Mouse (Mus musculus) E14TG2a.4 (cell line): Measurements from ENCODE around the gene Pdilt.

ENCODE experiments used
- H3K27me3 ChIP-seq: 2 replicates; pipeline ENCODE4 v1.6.1; 2014; ENCODE audit warnings: low read length, control low read depth; ENCODE audit not compliant: insufficient read depth
- H3K36me3 ChIP-seq: 2 replicates; pipeline ENCODE4 v1.6.1; 2014; ENCODE audit warnings: low read length, control low read depth; ENCODE audit not compliant: insufficient read depth
- H3K4me1 ChIP-seq: replicated peaks from 2 replicates; pipeline ENCODE4 v1.6.1; 2014; ENCODE audit warnings: low read depth, low read length, control low read depth
- H3K4me3 ChIP-seq: replicated peaks from 2 replicates; pipeline ENCODE4 v1.5.1; 2014; ENCODE audit warnings: mild to moderate bottlenecking, low read length
- H3K9me3 ChIP-seq: 2 replicates; pipeline ENCODE4 v1.6.1; 2014; ENCODE audit warnings: low read length, control low read depth
- CTCF ChIP-seq: conservative IDR thresholded peaks from 2 replicates; pipeline ENCODE4 v1.5.1; 2014; ENCODE audit warnings: low read length
- NANOG ChIP-seq: IDR thresholded peaks from 2 replicates; pipeline ENCODE4 v1.6.1; 2014; ENCODE audit warnings: borderline replicate concordance, low read length, mixed read lengths
- POU5F1 ChIP-seq: IDR thresholded peaks from 2 replicates; pipeline ENCODE4 v1.6.1; 2014; ENCODE audit warnings: low read length, borderline replicate concordance

Gene Pdilt

DNA sequence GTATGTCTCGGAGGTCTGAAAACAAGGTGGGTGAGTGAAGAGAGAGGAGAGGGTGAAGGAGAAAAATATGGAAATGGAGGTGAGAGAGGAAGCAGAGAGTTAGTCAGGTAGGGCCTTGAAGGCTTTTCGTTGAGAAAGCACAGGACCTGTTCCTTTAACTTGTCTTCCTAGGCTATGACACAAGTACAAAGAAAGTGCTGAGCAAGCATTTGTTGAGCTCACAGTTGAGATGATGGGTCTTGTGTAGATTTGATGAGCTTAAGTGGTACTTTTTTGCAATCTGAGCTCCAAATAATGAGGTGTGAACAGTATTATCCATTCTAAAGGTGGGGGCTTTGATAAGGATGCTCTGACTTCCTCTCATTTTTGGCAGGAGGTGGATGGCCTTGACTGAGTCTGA lies 11.1 kb upstream of the Pdilt start:
- no peaks in the 10 kb centered on the region for H3K27me3 ChIP-seq
- H3K4me1 ChIP-seq = no peaks in the 10 kb centered on the region
- TF ChIP-seq CTCF = no peak
- no peak for TF ChIP-seq NANOG
- TF ChIP-seq POU5F1 = no peak
- no peak overlapping the region for H3K4me3 ChIP-seq
- H3K36me3 ChIP-seq = no peaks in the 10 kb centered on the region
- no peaks in the 10 kb centered on the region for H3K9me3 ChIP-seq

DNA sequence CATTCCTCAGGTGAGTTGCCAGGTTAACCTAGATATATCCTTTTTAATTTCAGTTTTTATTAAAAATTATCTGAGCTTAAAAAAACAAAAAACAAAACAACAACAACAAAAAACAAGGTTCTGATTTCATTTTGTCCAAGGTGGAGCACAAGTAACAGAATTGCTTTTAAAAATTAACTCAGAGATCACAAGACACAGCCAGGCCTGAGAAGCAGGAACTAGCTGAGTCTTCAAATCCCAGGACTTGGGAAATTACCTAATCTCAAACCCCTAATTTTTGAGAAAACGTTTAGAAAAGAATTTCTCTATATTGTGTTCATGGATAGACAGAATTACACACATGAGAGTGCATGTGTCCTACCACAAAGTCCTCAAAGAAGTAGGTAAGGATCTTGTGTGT lies 9.6 kb upstream of the Pdilt start:
- no peaks in the 10 kb centered on the region for H3K9me3 ChIP-seq
- H3K27me3 ChIP-seq = no peaks in the 10 kb centered on the region
- no peak overlapping the region for H3K4me3 ChIP-seq
- H3K4me1 ChIP-seq = no peaks in the 10 kb centered on the region
- H3K36me3 ChIP-seq = no peaks in the 10 kb centered on the region
- no peak for TF ChIP-seq POU5F1
- TF ChIP-seq NANOG = no peak
- TF ChIP-seq CTCF = no peak

DNA sequence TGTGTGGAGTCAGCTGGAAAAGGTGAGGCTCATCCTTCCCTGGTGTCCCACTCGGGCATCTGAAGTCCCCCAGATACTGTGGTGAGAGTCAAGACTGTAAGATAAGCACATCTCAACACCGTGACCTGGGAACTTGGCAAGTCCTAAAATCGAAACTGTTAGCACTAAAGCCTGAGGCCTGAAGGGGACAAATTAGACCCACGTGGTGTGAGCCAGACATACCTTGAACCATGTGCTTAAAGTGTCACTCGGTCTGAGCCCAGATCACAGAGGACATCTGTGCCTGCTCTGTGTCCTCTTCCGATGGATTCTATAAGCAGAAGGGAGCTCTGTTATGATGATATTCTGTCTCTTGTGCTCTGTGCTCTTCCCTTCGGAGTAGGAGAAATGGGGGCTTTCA lies 5.3 kb upstream of the Pdilt start:
- no peaks in the 10 kb centered on the region for H3K36me3 ChIP-seq
- peaks cover 21% of the 10 kb centered on the region for H3K27me3 ChIP-seq
- no peak for TF ChIP-seq POU5F1
- no peak for TF ChIP-seq CTCF
- no peak for TF ChIP-seq NANOG
- no peaks in the 10 kb centered on the region for H3K4me1 ChIP-seq
- no peak overlapping the region for H3K4me3 ChIP-seq
- H3K9me3 ChIP-seq = no peaks in the 10 kb centered on the region

DNA sequence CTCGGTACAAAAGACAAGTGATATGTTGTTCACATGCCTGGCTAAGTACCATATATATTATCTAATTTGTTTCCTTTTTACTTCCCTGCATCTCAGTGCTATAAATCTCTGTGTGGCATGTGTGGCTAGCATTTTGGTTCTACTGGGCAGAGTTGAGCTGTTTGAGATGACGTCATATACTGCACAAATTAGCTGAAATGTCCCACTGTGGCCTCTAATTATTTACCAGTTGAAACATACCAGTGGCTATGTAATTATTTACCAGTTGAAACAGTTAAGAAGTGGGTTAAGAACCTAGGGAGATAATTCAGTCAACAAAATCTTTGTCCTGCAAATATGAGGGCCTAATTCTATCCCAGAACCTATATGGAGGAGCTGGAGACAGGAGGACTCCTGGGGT lies 4.3 kb upstream of the Pdilt start:
- TF ChIP-seq NANOG (no peak), POU5F1 (no peak), CTCF (no peak)
- H3K36me3 ChIP-seq = no peaks in the 10 kb centered on the region
- no peak overlapping the region for H3K4me3 ChIP-seq
- H3K4me1 ChIP-seq = no peaks in the 10 kb centered on the region
- peaks cover 21% of the 10 kb centered on the region for H3K27me3 ChIP-seq
- no peaks in the 10 kb centered on the region for H3K9me3 ChIP-seq

DNA sequence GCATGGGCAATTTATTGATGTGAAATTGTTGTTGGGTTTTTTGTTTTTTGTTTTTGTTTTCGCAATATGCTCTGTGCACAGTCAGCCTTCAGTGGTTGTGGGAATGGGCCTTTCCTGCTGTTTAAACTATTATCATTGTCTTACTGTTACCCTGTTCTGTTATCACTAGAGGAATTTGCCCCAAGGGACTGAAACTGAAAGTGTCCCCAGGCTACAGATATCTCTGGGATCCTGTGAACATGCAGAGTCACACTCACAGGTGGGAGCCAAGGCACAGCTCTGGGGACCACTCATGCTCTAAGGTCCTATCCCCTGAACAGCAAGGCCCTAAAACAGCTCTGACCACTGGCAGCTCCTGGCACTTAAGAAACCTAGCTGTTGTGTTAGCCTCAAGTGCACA lies 3.8 kb upstream of the Pdilt start:
- no peaks in the 10 kb centered on the region for H3K36me3 ChIP-seq
- H3K27me3 ChIP-seq = peaks cover 21% of the 10 kb centered on the region
- H3K4me1 ChIP-seq = no peaks in the 10 kb centered on the region
- TF ChIP-seq NANOG (no peak), POU5F1 (no peak), CTCF (no peak)
- H3K9me3 ChIP-seq = 0 out of 2 replicates have a peak, but pooled peaks cover 3% of the 10 kb centered on the region
- H3K4me3 ChIP-seq = no peak overlapping the region

DNA sequence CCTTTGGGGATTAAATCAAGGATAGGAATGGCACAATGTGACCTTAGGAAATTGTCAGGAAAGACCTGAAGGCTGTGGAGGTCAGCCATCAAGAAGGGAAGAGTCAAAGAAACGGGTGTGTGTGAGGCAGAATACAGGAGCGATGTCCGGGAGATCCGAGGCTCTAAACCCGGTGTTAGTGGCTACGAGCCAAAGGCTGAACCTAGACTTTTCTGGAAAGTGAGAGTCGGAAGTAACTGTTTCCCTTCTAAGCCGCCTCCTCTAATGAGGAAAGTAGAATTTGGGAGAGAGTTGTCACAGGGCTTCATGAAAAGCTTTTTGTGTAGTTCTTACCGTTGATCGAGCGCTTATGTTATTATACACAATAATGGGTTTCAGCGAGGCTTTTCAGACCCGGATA lies 3.2 kb upstream of the Pdilt start:
- TF ChIP-seq CTCF (no peak), POU5F1 (no peak), NANOG (no peak)
- Histone ChIP-seq H3K4me3 (no peak overlapping the region), H3K27me3 (peaks cover 21% of the 10 kb centered on the region)

DNA sequence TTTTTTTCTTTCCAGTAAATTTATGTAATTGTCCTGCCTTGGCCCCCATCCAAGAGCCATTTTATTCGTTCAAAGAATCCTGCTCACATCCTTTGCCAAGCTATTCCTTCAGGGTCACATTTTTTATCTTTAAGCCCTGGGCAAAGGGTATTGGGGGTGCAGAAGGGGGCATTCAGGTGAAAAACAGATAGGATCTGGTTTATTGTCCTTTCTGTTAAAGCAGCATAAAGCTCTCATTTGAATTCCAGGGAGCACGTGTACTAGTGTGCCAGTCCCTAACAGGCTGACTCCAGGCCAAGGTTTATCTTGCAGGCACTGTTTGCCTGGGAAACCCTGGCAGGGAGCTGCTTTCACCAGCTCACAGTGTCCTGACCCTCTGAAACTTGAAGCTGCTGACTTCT lies 2.6 kb upstream of the Pdilt start:
- Histone ChIP-seq H3K27me3 (peaks cover 21% of the 10 kb centered on the region), H3K36me3 (no peaks in the 10 kb centered on the region), H3K4me3 (no peak overlapping the region), H3K4me1 (no peaks in the 10 kb centered on the region), H3K9me3 (peaks cover 7% of the 10 kb centered on the region; the same call in 1 of the 2 replicates)
- TF ChIP-seq NANOG (no peak), POU5F1 (no peak)

More for the DNA sequence above, 3.2 kb upstream of the Pdilt start:
- Histone ChIP-seq H3K4me1 (no peaks in the 10 kb centered on the region), H3K9me3 (0 out of 2 replicates have a peak, but pooled peaks cover 6% of the 10 kb centered on the region), H3K36me3 (no peaks in the 10 kb centered on the region)

DNA sequence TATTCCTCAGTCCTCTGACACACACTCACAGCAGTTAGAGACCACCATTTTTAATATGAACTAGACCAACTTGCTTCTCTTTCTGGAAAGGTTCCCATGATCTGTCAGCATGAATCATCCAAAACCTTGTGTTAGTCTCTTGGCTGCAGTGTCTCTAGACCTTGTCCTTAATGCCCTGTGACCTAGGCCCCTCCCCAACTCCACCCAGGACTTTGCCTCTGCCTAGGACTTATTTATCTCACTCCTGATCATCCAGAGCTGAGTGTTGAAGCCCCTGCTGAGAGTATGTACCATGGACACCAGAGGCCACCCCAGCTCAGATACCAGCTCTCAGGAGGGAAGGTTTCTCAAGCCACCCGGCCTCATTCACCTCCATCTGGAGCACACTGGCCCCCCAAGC lies 904 bp downstream of the Pdilt start:
- TF ChIP-seq POU5F1 = no peak
- TF ChIP-seq NANOG = no peak
- no peak for TF ChIP-seq CTCF
- Histone ChIP-seq H3K36me3 (no peaks in the 10 kb centered on the region), H3K4me1 (no peaks in the 10 kb centered on the region), H3K9me3 (peaks cover 13% of the 10 kb centered on the region; the same call in 1 of the 2 replicates), H3K4me3 (no peak overlapping the region), H3K27me3 (peaks cover 30% of the 10 kb centered on the region)

DNA sequence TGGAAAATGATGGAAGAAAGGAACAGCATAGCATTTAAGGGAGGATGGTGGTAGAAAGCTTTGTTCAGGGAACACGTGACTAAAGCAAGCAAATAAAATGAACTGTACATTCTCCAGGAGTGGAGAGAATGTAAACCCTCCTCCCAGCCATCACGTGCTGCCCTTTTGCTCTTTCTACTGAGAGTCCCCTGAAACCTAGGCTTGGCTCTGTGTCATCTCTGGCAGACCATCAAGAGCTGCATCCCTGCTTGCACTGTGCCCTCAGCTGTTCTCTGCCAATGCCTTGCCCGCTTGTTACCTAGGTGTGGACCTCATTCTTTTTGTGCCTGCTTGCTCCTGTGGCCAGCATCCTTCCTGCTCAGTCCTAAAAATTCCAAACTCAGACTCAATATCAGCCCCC lies 1.5 kb downstream of the Pdilt start:
- TF ChIP-seq POU5F1 (no peak), CTCF (no peak), NANOG (no peak)
- H3K4me3 ChIP-seq = no peak overlapping the region
- peaks cover 13% of the 10 kb centered on the region; the same call in 1 of the 2 replicates for H3K9me3 ChIP-seq
- no peaks in the 10 kb centered on the region for H3K4me1 ChIP-seq
- H3K36me3 ChIP-seq = no peaks in the 10 kb centered on the region
- peaks cover 30% of the 10 kb centered on the region for H3K27me3 ChIP-seq
